Mouse (Mus musculus) brain, embryonic 14.5 days (tissue): ENCODE results near the gene Nos1.

ENCODE experiments used
- CTCF ChIP-seq: fragments of 200-500 bp; IDR thresholded peaks from 2 replicates; pipeline ENCODE4 v1.5.1; 2012; ENCODE audit warnings: inconsistent platforms, mild to moderate bottlenecking, moderate library complexity, borderline replicate concordance; ENCODE audit not compliant: insufficient read depth, insufficient read length; ENCODE audit errors: extremely low read depth
- POLR2A ChIP-seq: fragments of 200-500 bp; IDR thresholded peaks from 2 replicates; pipeline ENCODE4 v1.6.1; 2012; ENCODE audit warnings: mild to moderate bottlenecking, inconsistent platforms, borderline replicate concordance; ENCODE audit not compliant: poor library complexity, insufficient read depth, insufficient read length, severe bottlenecking; ENCODE audit errors: extremely low read depth

DNA sequence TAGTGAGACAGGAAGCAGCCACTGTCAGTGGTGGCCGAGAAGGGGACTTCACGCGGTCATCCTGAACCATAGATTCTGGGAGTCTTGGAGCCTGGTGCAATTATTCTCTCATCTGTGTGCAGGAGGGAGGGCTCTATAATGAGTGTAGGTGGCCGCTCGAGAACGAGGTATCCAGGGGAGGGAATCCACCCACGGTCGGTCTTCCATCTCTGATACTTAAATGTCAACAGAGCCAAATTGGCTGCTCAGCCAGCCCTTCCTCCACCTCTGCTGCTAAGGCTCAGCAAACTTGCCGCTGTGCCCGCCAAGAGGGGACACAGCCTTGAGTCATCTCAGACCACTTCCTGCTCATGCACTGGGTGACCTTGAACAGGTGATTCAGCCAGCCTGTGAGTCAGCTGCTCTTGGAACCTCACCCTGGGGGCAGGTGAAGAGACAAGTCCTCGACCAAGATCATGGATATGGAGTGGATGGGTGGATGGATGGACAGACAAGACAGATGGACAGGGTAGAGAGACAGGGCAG, 36.1 kb upstream of the Nos1 start:
- no peak for TF ChIP-seq CTCF
- no peak for TF ChIP-seq POLR2A
